Mouse (Mus musculus) cerebellum, adult 2 months (tissue): ENCODE measurements at regions not wholly inside any gene's neighbourhood (a gene's known extent, or its start where the extent isn't known, plus 50 kb on each side); places are given as distances from the start of the nearest gene placed in this dataset.

Experiments
- CTCF ChIP-seq: fragments of 200-500 bp; IDR thresholded peaks from 2 replicates; pipeline ENCODE4 v1.5.1; 2011; ENCODE audit warnings: low read depth, mild to moderate bottlenecking, control low read depth, low read length, moderate library complexity, borderline replicate concordance; ENCODE audit not compliant: insufficient read depth
- POLR2A ChIP-seq: fragments of 200-500 bp; IDR thresholded peaks from 2 replicates; pipeline ENCODE4 v1.6.1; 2011; ENCODE audit warnings: low read length, control low read depth, borderline replicate concordance; ENCODE audit not compliant: insufficient read depth

GRCm38 (mm10) chr2:133077698-133078356 is 132.1 kb upstream of the Fermt1 start:
- TF ChIP-seq CTCF (no peak), POLR2A (no peak)
